Mouse (Mus musculus) hindbrain, embryonic 11.5 days (tissue): ENCODE data around the gene Tbce. TPM values are rescaled to one million over a fixed set of nuclear protein-coding genes. Genes with fewer than 3 reads are reported as not detected.
"Not testable (repeated sequence)": the region's sequence is repeated elsewhere in the genome, so short reads cannot be mapped to it uniquely, and the experiment has no call there.

Experiments used
- ATAC-seq: fragments of 200-750 bp; cut with Nextera tagmentation; 2 replicates; pipeline ENCODE4 v1.8.0; 2017; ENCODE audit warnings: mild to moderate bottlenecking, moderate TSS enrichment, moderate library complexity; ENCODE audit not compliant: low FRiP score
- DNase-seq: peaks from one replicate; pipeline ENCODE4 v3.0.0-alpha.2; 2015; ENCODE audit warnings: low spot score
- H3K27ac ChIP-seq: fragments of 300-500 bp; sonication (generic); 2 replicates; pipeline ENCODE4 v1.5.1; 2014; ENCODE audit warnings: mild to moderate bottlenecking, low read depth, low read length
- H3K27me3 ChIP-seq: fragments of 300-500 bp; sonication (generic); 2 replicates; pipeline ENCODE4 v1.6.1; 2014; ENCODE audit warnings: mild to moderate bottlenecking, low read length, moderate library complexity, mixed read lengths; ENCODE audit not compliant: control insufficient read depth, insufficient read depth
- H3K36me3 ChIP-seq: fragments of 300-500 bp; sonication (generic); 2 replicates; pipeline ENCODE4 v1.6.1; 2014; ENCODE audit warnings: mild to moderate bottlenecking, low read length, moderate library complexity, mixed read lengths; ENCODE audit not compliant: control insufficient read depth, insufficient read depth
- H3K4me1 ChIP-seq: fragments of 300-500 bp; sonication (generic); replicated peaks from 2 replicates; pipeline ENCODE4 v1.6.1; 2014; ENCODE audit warnings: low read length, mixed read lengths; ENCODE audit not compliant: control insufficient read depth, insufficient read depth
- H3K4me2 ChIP-seq: fragments of 300-500 bp; sonication (generic); replicated peaks from 2 replicates; pipeline ENCODE4 v1.6.1; 2014; ENCODE audit warnings: mild to moderate bottlenecking, low read depth, low read length
- H3K4me3 ChIP-seq: fragments of 300-500 bp; sonication (generic); 2 replicates; pipeline ENCODE4 v1.5.1; 2014; ENCODE audit warnings: low read depth, low read length
- H3K9ac ChIP-seq: fragments of 300-500 bp; sonication (generic); 2 replicates; pipeline ENCODE4 v1.6.1; 2014; ENCODE audit warnings: low read depth, low read length
- H3K9me3 ChIP-seq: fragments of 300-500 bp; sonication (generic); 2 replicates; pipeline ENCODE4 v1.6.1; 2016; ENCODE audit warnings: low read length; ENCODE audit not compliant: control insufficient read depth
- whole genome bisulfite sequencing: fragments of 180-500 bp; shearing (Covaris S2); extraction: QIAGEN DNeasy Blood & Tissue Kit; methylation state at CpG from one replicate; pipeline ENCODE4 v1.1.7; 2014; 5-methylcytosine and 5-hydroxymethylcytosine counted together
- polyA plus RNA-seq: library from polyadenylated mRNA; unstranded; fragments of >200 nt; fragmentation: Nextera tagmentation; extraction: Ambion mirVana; gene quantifications from 2 replicates; pipeline ENCODE4 v1.2.1, GENCODE M21; 2014

Gene Tbce
- polyA plus RNA-seq, 1 experiment from 2014 or later, result 78.5 TPM

DNA sequence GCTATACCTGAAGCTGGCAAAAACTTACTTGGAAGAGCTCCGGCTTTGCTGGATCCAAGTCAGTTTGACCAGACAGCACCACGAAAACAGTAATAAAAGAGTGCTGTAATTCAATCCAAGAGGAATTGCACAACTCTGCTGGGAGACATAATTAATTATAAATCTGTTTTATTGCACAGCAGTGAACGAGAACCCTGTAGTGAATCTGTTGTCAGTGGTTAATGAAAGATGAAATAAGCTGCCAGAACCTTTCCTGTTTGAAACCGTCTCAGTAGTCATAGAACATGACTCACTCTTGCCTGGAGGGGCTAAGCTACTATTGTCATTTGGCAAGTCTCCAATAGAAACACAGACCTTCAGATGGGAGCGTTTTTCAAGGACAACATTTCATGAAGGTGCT lies 748 bp upstream of the Tbce start:
- Histone ChIP-seq H3K27ac (no peak overlapping the region), H3K9ac (peak overlapping the region; percentile 85; the same call in 1 of the 2 replicates), H3K36me3 (no peaks in the 10 kb centered on the region), H3K27me3 (no peaks in the 10 kb centered on the region), H3K9me3 (no peaks in the 10 kb centered on the region), H3K4me3 (peak overlapping the region; percentile 64), H3K4me2 (peak overlapping the region; percentile 58), H3K4me1 (no peaks in the 10 kb centered on the region)
- DNase-seq, result no peak
- no peak for ATAC-seq
- WGBS, result 65% methylated on average over 5 of the region's 5 CpGs

DNA sequence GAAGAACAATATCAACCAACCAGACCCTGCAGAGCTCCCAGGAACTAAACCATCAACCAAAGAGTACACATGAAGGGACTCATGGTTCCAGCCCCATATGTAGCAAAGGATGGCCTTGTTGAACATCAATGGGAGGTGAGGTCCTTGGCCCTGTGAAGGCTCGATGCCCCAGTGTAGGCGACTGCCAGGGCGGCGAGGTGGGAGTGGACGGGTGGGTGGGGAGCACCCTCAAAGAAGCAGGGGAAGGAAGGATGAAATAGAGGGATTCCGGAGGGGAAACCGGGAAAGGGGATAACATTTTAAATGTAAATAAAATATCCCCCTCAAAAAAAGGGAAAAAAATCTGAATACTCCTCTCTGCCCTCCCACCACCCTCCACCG lies 537 bp downstream of the Tbce start:
- DNase-seq, result no peak

DNA sequence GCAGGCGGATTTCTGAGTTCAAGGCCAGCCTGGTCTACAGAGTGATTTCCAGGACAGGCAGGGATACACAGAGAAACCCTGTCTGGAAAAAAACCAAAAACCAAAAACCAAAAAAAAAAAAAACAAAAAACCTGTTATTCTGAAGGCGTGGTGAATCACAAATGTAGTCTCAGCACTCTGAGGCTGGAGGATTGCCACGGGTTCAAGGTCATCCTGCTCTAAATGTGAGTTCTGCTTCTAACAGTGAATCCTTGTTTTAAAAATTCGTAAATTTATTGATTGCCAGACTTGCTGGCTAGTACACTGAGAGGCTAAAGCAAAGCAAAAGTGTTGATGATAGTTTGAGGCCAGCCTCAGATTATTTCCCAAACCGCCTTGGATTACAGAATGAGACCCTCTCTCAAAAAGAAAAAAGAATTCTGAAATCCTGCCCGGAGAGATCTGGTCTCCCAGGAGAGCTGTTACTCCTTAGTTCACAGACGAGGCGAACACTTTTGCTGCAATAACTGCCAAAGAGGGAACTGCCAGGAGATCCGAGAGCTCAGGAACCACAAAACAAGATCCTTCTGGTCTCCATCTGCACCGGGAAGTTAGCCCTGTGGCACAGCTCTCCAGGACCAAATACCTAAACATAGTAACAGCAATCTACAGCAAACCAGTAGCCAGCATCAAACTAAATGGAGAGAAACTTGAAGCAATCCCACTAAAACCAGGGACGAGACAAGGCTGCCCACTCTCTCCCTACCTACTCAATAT lies 3.4 kb downstream of the Tbce start:
- H3K27ac ChIP-seq, result no peak overlapping the region
- H3K27me3 ChIP-seq, result no peaks in the 10 kb centered on the region
- no peaks in the 10 kb centered on the region for H3K9me3 ChIP-seq
- DNase-seq, result no peak
- no peak overlapping the region for H3K4me3 ChIP-seq
- no peak for ATAC-seq
- no peaks in the 10 kb centered on the region for H3K4me1 ChIP-seq
- H3K9ac ChIP-seq, result no peak overlapping the region
- 95% methylated on average over 11 of the region's 11 CpGs for WGBS
- H3K36me3 ChIP-seq, result no peaks in the 10 kb centered on the region
- H3K4me2 ChIP-seq, result no peak overlapping the region

More for the DNA sequence above, 537 bp downstream of the Tbce start:
- Histone ChIP-seq H3K27ac (peak overlapping the region; percentile 90; the same call in 1 of the 2 replicates), H3K4me2 (peak overlapping the region; percentile 72), H3K36me3 (no peaks in the 10 kb centered on the region), H3K9me3 (no peaks in the 10 kb centered on the region), H3K27me3 (no peaks in the 10 kb centered on the region), H3K4me3 (peak overlapping the region; percentile 64), H3K4me1 (no peaks in the 10 kb centered on the region), H3K9ac (peak overlapping the region; percentile 85)
- WGBS, result 4% methylated on average over 8 of the region's 8 CpGs
- peak; percentile 66 for ATAC-seq

DNA sequence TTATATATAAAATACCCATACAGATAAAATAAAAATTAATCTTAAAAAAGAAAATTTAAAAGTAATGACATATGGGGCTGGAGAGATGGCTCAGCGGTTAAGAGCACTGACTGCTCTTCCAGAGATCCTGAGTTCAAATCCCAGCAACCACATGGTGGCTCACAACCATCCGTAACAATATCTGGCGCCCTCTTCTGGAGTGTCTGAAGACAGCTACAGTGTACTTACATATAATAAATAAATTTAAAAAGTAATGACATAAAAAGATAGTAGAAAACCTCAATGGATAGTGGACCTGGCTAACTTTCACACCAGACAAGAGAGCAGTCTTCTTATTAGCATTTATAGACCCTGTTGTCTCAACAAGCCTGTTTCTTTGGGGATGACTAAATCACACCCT lies 4.1 kb downstream of the Tbce start:
- ATAC-seq, DNase-seq, H3K4me2 ChIP-seq, H3K36me3 ChIP-seq, H3K9me3 ChIP-seq, H3K27ac ChIP-seq, H3K27me3 ChIP-seq, H3K9ac ChIP-seq, H3K4me3 ChIP-seq, H3K4me1 ChIP-seq: not testable (repeated sequence)
- WGBS, result 89% methylated on average over 3 of the region's 3 CpGs

DNA sequence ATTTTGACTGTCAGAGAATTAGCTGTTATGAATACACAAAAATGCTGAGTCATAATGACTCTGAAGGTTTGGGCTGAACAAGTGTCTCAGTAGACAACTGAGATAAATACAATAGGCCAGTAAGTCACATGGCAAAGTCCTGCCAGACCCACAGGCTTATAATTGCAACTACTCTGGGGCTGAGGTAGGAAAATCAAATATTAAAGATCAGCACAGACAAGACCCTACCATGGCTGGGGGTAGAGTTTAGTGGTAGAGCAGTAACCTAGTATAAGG lies 5.4 kb downstream of the Tbce start:
- DNase-seq, result no peak
- ATAC-seq, result no peak

GRCm38 (mm10) chr13:14033309-14034072 lies 5.9 kb downstream of the Tbce start:
- no peak overlapping the region for H3K9ac ChIP-seq
- no peaks in the 10 kb centered on the region for H3K9me3 ChIP-seq
- no peaks in the 10 kb centered on the region for H3K27me3 ChIP-seq
- H3K36me3 ChIP-seq, result no peaks in the 10 kb centered on the region
- no peaks in the 10 kb centered on the region for H3K4me1 ChIP-seq
- H3K27ac ChIP-seq, result no peak overlapping the region
- no peak for ATAC-seq
- H3K4me3 ChIP-seq, result no peak overlapping the region
- H3K4me2 ChIP-seq, result no peak overlapping the region
- DNase-seq, result no peak
- 91% methylated on average over 5 of the region's 5 CpGs for WGBS

More for the DNA sequence above, 5.4 kb downstream of the Tbce start:
- no peaks in the 10 kb centered on the region for H3K27me3 ChIP-seq
- H3K9me3 ChIP-seq, result no peaks in the 10 kb centered on the region
- no peak overlapping the region for H3K9ac ChIP-seq
- H3K36me3 ChIP-seq, result no peaks in the 10 kb centered on the region
- H3K4me3 ChIP-seq, result no peak overlapping the region
- no peak overlapping the region for H3K4me2 ChIP-seq
- no peak overlapping the region for H3K27ac ChIP-seq
- H3K4me1 ChIP-seq, result no peaks in the 10 kb centered on the region

DNA sequence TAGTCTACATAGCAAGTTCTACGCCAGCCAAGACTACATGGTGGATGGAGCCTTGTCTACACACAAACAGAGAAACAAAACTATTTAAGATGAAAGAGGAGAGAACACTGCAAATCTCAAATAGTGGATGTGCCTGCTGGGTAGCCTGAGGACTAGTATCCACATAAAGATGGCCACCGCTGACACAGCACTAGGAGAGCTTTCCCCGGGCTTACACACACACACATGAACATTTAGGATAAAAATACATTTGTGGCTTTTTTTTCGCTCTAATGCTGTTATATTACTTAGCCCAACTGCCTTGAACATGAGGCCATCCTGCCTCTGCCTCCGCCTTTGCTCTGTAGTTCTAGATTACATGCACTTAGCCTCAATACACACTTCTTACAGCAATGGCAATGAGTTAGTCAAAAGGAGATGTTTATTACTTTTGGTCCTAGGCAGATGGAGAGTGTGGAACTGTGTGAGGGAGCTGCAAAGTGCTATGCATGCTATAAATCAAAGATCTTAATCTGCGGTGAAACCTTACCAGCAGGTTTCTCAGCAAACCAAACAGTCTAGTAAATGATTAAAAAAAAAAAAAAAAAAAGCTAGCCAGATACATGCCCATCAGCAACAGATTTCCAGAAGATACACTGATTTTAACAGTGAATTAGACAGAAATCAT lies 13.2 kb downstream of the Tbce start:
- H3K27ac ChIP-seq, result no peak overlapping the region
- H3K36me3 ChIP-seq, result no peaks in the 10 kb centered on the region; the same call in 1 of the 2 replicates
- no peak overlapping the region for H3K4me3 ChIP-seq
- H3K27me3 ChIP-seq, result no peaks in the 10 kb centered on the region
- H3K4me2 ChIP-seq, result no peak overlapping the region
- ATAC-seq (no peak), DNase-seq (no peak)
- 97% methylated on average over 6 of the region's 6 CpGs for WGBS
- H3K9me3 ChIP-seq, result no peaks in the 10 kb centered on the region
- no peak overlapping the region for H3K9ac ChIP-seq
- H3K4me1 ChIP-seq, result no peaks in the 10 kb centered on the region

GRCm38 (mm10) chr13:14025554-14025953 lies 13.9 kb downstream of the Tbce start:
- H3K27ac ChIP-seq, result no peak overlapping the region
- 91% methylated on average over 6 of the region's 6 CpGs for WGBS
- no peaks in the 10 kb centered on the region for H3K9me3 ChIP-seq
- DNase-seq (no peak), ATAC-seq (no peak)
- H3K36me3 ChIP-seq, result no peaks in the 10 kb centered on the region; the same call in 1 of the 2 replicates
- H3K4me2 ChIP-seq, result no peak overlapping the region
- no peaks in the 10 kb centered on the region for H3K27me3 ChIP-seq
- H3K4me1 ChIP-seq, result no peaks in the 10 kb centered on the region
- no peak overlapping the region for H3K4me3 ChIP-seq
- H3K9ac ChIP-seq, result no peak overlapping the region
